Mouse (Mus musculus) thymus, adult 2 months (tissue): ENCODE results near the gene Mbtps2. TPM values are rescaled to one million over a fixed set of nuclear protein-coding genes. Genes with fewer than 3 reads are reported as not detected.

ENCODE experiments used
- DNase-seq: peaks from one replicate; pipeline ENCODE4 v3.0.0; 2021
- H3K27ac ChIP-seq: fragments of 200-500 bp; 2 replicates; pipeline ENCODE4 v1.5.1; 2012; ENCODE audit warnings: low read length, control low read depth; ENCODE audit not compliant: control insufficient read depth, insufficient read depth
- H3K27me3 ChIP-seq: fragments of 200-500 bp; 2 replicates; pipeline ENCODE4 v1.6.1; 2012; ENCODE audit warnings: mild to moderate bottlenecking, low read length, moderate library complexity, mixed read lengths; ENCODE audit not compliant: control insufficient read depth, insufficient read depth
- H3K36me3 ChIP-seq: fragments of 200-500 bp; 2 replicates; pipeline ENCODE4 v1.6.1; 2012; ENCODE audit warnings: mild to moderate bottlenecking, low read length, moderate library complexity; ENCODE audit not compliant: control insufficient read depth, insufficient read depth
- H3K4me1 ChIP-seq: fragments of 200-500 bp; replicated peaks from 2 replicates; pipeline ENCODE4 v1.6.1; 2012; ENCODE audit warnings: low read length; ENCODE audit not compliant: control insufficient read depth, insufficient read depth
- H3K4me3 ChIP-seq: fragments of 200-500 bp; 2 replicates; pipeline ENCODE4 v1.5.1; 2012; ENCODE audit warnings: mild to moderate bottlenecking, low read length, control low read depth, moderate library complexity; ENCODE audit not compliant: control insufficient read depth, insufficient read depth
- CTCF ChIP-seq: fragments of 200-500 bp; IDR thresholded peaks from 2 replicates; pipeline ENCODE4 v1.5.1; 2012; ENCODE audit warnings: mild to moderate bottlenecking, control low read depth, low read length, moderate library complexity, borderline replicate concordance; ENCODE audit not compliant: control insufficient read depth, poor library complexity, insufficient read depth; ENCODE audit errors: extremely low read depth
- POLR2A ChIP-seq: fragments of 200-500 bp; IDR thresholded peaks from 2 replicates; pipeline ENCODE4 v1.6.1; 2012; ENCODE audit warnings: mild to moderate bottlenecking, low read length, control low read depth, moderate library complexity; ENCODE audit not compliant: control insufficient read depth, poor library complexity, insufficient read depth; ENCODE audit errors: extremely low read depth
- WGBS: fragments of 180-500 bp; shearing (Covaris S2); methylation state at CpG from one replicate; pipeline ENCODE4 v1.1.7; 2018; 5-methylcytosine and 5-hydroxymethylcytosine counted together
- polyA plus RNA-seq: library from polyadenylated mRNA; depleted of rRNA; stranded (reverse); fragments of >200 nt; gene quantifications from 2 replicates; pipeline ENCODE4 v1.2.3, GENCODE M21; 2012

Mbtps2 gene
- polyA plus RNA-seq, 1 experiment, result 13.3 TPM

DNA sequence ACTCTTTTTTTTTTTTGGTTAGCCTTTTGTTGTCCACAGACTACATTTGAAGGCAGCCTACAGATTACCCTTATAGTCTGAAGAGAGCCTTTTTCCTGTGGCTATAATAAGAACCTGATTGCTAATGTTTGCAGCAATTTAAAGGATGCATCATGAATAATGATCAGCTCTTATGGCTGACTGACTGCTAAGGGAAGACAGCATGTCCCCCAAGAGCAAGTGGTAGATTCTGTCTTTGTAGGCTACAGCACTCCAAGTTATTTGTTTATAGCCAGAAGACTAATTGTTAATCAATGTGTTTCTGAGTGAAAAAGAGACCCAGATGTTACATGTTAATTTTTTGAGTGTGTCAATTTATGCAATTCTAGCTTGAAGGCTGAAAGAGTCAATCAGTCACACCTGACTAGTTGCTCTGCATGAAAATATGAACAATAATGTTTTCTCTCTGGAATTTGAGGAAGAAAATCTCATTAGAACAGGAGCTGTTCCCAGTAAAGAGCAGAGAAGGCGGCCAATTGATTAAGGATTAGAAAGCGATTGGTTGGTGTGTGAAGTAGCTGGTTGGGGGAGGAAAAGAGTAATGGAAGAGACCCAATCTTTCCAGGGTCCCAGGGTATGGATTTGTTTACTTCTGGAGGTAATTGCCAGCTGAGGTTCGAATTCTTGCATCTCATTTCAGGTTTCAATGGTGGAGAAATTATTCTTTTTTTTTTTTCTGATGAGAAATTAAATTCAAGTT lies 35.3 kb upstream of the Mbtps2 start:
- Histone ChIP-seq H3K4me3 (no peak overlapping the region), H3K36me3 (no peaks in the 10 kb centered on the region), H3K27ac (no peak overlapping the region), H3K27me3 (no peaks in the 10 kb centered on the region), H3K4me1 (no peaks in the 10 kb centered on the region)
- 87% methylated on average over 3 of the region's 3 CpGs for WGBS
- TF ChIP-seq POLR2A (no peak), CTCF (no peak)
- DNase-seq, result no peak

DNA sequence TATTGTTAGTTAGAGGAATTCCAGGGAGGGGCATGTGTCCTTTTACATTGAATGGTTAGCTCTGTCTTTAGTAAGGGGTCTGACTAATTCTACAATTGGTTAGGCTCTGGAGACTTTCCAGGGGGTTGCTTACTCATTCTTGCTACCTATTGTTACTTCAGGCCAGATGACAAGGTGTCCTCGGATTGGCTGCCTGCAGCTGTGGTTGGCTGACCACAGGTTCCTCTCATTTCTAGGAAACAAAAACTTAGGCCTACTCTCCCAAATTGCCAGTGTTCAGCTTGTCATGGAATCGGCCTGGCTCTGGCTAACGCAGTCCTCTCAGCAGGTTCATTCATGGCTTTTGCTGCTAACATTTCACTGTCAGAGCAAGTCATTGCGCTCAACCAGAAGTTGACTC lies 31.8 kb upstream of the Mbtps2 start:
- no peaks in the 10 kb centered on the region for H3K36me3 ChIP-seq
- no peaks in the 10 kb centered on the region for H3K27me3 ChIP-seq
- TF ChIP-seq CTCF (no peak), POLR2A (no peak)
- WGBS, result 41% methylated on average over 4 of the region's 4 CpGs
- no peak overlapping the region for H3K4me3 ChIP-seq
- no peaks in the 10 kb centered on the region for H3K4me1 ChIP-seq
- H3K27ac ChIP-seq, result no peak overlapping the region
- DNase-seq, result no peak

DNA sequence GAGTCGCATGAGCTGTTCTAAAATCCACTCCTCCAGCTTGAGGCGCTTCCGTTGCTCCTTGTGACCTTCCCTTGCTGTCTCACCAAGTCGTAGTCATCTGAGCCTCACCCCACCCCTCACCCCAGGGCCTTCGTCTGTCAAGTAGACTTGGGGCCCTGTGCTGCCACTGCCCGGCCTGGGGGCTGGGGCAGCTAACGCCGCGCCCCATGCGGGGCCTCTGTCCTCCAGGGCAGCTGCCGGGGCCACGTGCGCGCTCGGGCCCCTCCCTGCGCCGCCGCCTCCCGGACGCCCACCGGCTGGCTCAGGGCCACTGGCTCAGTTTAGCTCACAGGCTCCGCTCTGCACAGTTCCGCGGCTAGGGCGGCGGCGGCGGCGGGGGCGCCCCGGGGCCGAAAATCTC lies 14.4 kb upstream of the Mbtps2 start:
- no peak overlapping the region for H3K27ac ChIP-seq
- H3K36me3 ChIP-seq, result no peaks in the 10 kb centered on the region
- WGBS, result 31% methylated on average over 32 of the region's 32 CpGs
- no peaks in the 10 kb centered on the region for H3K4me1 ChIP-seq
- H3K4me3 ChIP-seq, result no peak overlapping the region
- DNase-seq, result no peak
- H3K27me3 ChIP-seq, result no peaks in the 10 kb centered on the region
- TF ChIP-seq CTCF (no peak), POLR2A (no peak)

DNA sequence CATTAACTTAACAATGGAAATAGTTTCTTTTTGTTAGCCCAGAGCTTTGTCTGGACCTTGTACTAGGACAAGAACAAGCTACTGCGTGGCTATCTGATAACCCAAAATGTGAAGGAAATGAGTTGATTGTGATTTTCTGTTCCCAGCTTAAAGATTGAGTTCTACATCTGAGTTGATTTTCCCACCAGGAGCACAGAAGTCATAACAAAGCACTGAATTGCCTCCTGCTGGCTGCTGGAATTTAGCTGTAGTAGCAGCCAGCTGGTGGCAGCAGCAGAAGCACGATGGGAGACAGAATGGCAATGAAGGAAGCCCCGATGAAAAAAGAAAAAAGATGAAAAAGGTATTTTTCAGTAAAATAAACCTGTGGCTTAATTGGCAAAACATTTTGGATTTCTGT lies 2.9 kb upstream of the Mbtps2 start:
- DNase-seq, result no peak
- Histone ChIP-seq H3K4me1 (peaks cover 4% of the 10 kb centered on the region), H3K27ac (no peak overlapping the region), H3K4me3 (no peak overlapping the region), H3K27me3 (no peaks in the 10 kb centered on the region), H3K36me3 (no peaks in the 10 kb centered on the region)
- TF ChIP-seq POLR2A (no peak), CTCF (no peak)
- 23% methylated on average over 3 of the region's 3 CpGs for WGBS

DNA sequence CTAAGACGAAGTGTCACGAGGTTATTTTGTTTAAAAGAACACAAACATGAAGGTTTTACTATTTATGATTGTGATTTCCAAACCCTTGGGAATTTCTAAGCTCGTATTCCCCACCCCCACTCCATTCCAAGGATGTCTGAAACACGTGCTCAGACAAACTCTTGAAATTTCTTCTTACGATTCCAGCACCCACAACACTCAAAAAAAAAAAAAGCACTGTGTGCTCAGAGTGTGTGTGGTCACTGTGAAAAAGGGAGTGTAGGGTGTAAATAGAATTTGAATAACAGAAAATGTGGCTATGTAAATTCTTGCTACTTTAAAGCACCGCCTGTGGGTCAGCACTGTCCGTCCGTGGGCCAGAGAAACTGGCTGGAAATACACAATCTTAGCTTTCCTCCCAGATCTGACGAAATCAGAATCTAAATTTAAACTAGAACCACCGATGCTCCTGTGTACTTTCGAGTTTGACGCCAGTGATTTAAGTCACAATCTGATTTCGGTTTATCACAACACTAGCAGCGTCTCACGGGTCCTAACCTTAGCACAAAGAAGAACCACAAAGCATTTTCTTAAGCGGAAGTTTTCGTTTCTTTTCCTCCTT lies 830 bp downstream of the Mbtps2 start:
- Histone ChIP-seq H3K4me1 (peaks cover 4% of the 10 kb centered on the region), H3K27me3 (no peaks in the 10 kb centered on the region), H3K27ac (peak overlapping the region; percentile 91), H3K36me3 (no peaks in the 10 kb centered on the region), H3K4me3 (peak overlapping the region; percentile 100)
- no peak for DNase-seq
- no peak for TF ChIP-seq POLR2A
- WGBS, result 2% methylated on average over 17 of the region's 17 CpGs

DNA sequence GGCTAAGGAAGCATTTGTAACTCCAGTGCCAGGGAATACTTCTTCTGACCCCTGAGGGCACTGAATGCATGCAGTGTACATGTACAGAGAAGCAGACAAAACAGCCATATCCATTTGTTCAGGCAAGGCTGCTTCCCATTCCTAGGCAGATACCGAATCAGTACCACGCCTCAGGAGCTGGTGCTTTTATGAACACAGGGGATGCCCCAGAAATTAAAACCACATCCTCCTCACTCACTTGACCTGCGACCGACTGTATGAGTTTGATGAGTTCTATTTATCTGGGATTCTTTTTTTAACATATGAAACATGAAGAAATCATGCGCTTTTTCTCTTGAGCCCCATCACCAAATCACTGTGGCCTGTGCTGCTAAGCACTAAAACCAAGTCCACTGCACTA lies 1.7 kb downstream of the Mbtps2 start:
- Histone ChIP-seq H3K27me3 (no peaks in the 10 kb centered on the region), H3K4me3 (no peak overlapping the region)

DNA sequence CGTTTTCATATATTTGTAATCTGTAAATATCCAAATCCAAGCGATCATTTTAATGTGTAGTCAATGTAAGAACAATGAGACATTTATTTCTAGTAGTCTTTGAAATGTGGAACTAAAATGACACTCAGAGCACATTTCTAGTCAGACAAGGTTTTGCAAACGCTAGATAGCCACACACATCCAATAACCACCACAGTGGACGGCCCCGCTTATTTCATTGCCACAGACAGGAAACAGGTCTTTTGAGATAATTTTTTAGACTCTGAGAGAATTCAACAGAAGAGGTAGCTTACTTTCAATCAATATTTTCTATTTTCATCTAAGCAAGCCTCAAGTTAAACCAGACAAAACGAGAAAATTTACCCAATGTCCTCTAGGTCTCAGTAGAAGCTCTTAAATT lies 2.6 kb downstream of the Mbtps2 start:
- no peaks in the 10 kb centered on the region for H3K27me3 ChIP-seq
- H3K4me3 ChIP-seq, result no peak overlapping the region
- DNase-seq, result no peak
- 54% methylated on average over 6 of the region's 6 CpGs for WGBS
- TF ChIP-seq CTCF (no peak), POLR2A (no peak)
- no peaks in the 10 kb centered on the region for H3K36me3 ChIP-seq
- peaks cover 4% of the 10 kb centered on the region for H3K4me1 ChIP-seq
- no peak overlapping the region for H3K27ac ChIP-seq

More for the DNA sequence above, 1.7 kb downstream of the Mbtps2 start:
- H3K27ac ChIP-seq, result no peak overlapping the region
- no peak for TF ChIP-seq CTCF
- no peak for TF ChIP-seq POLR2A
- DNase-seq, result no peak
- peaks cover 4% of the 10 kb centered on the region for H3K4me1 ChIP-seq
- WGBS, result 17% methylated on average over 5 of the region's 5 CpGs
- H3K36me3 ChIP-seq, result no peaks in the 10 kb centered on the region
